Mouse (Mus musculus): ENCODE measurements around the gene Exoc7. TPM values are rescaled to one million over a fixed set of nuclear protein-coding genes. Genes with fewer than 3 reads are reported as not detected.

Gene Exoc7
- polyA plus RNA-seq, 1 experiment: 40.3 TPM

- Histone ChIP-seq H3K4me3 (ENCODE audit: control insufficient read depth, low read depth, low read length) (peak overlapping the region; percentile 88), H3K27ac (ENCODE audit: control insufficient read depth, insufficient read depth, low read depth, low read length) (no peak overlapping the region), H3K27me3 (ENCODE audit: control insufficient read depth, insufficient read depth, low read length) (no peaks in the 10 kb centered on the region), H3K4me1 (ENCODE audit: control insufficient read depth, insufficient read depth, low read length) (peaks cover 17% of the 10 kb centered on the region), H3K36me3 (ENCODE audit: control insufficient read depth, insufficient read depth, low read length) (no peaks in the 10 kb centered on the region)
- TF ChIP-seq POLR2A (IDR thresholded peaks at IDR 0.05; ENCODE audit: control insufficient read depth, low read depth, low read length) (no peak), CTCF (IDR thresholded peaks at IDR 0.05; ENCODE audit: control insufficient read depth, insufficient read depth, insufficient replicate concordance, low read depth, low read length) (no peak)
These were observed 25.4 kb upstream of the Exoc7 start for GRCm38 (mm10) chr11:116332232-116332982.

- H3K27ac ChIP-seq (ENCODE audit: control insufficient read depth, insufficient read depth, low read depth, low read length): no peak overlapping the region
- H3K27me3 ChIP-seq (ENCODE audit: control insufficient read depth, insufficient read depth, low read length): no peaks in the 10 kb centered on the region
- no peak overlapping the region for H3K4me3 ChIP-seq (ENCODE audit: control insufficient read depth, low read depth, low read length)
- H3K36me3 ChIP-seq (ENCODE audit: control insufficient read depth, insufficient read depth, low read length): no peaks in the 10 kb centered on the region
- H3K4me1 ChIP-seq (ENCODE audit: control insufficient read depth, insufficient read depth, low read length): peaks cover 15% of the 10 kb centered on the region
- TF ChIP-seq POLR2A (IDR thresholded peaks at IDR 0.05; ENCODE audit: control insufficient read depth, low read depth, low read length) (no peak), CTCF (IDR thresholded peaks at IDR 0.05; ENCODE audit: control insufficient read depth, insufficient read depth, insufficient replicate concordance, low read depth, low read length) (no peak)
These were observed 23.1 kb upstream of the Exoc7 start for GRCm38 (mm10) chr11:116330211-116330518.

GRCm38 (mm10) chr11:116329314-116330210, 22.5 kb upstream of the Exoc7 start:
- Histone ChIP-seq H3K27me3 (ENCODE audit: control insufficient read depth, insufficient read depth, low read length) (no peaks in the 10 kb centered on the region), H3K36me3 (ENCODE audit: control insufficient read depth, insufficient read depth, low read length) (no peaks in the 10 kb centered on the region), H3K4me3 (ENCODE audit: control insufficient read depth, low read depth, low read length) (no peak overlapping the region), H3K27ac (ENCODE audit: control insufficient read depth, insufficient read depth, low read depth, low read length) (no peak overlapping the region), H3K4me1 (ENCODE audit: control insufficient read depth, insufficient read depth, low read length) (peaks cover 10% of the 10 kb centered on the region)
- no peak for TF ChIP-seq POLR2A (IDR thresholded peaks at IDR 0.05; ENCODE audit: control insufficient read depth, low read depth, low read length)
- no peak for TF ChIP-seq CTCF (IDR thresholded peaks at IDR 0.05; ENCODE audit: control insufficient read depth, insufficient read depth, insufficient replicate concordance, low read depth, low read length)

GRCm38 (mm10) chr11:116326963-116327603, 20.1 kb upstream of the Exoc7 start:
- H3K36me3 ChIP-seq (ENCODE audit: control insufficient read depth, insufficient read depth, low read length): no peaks in the 10 kb centered on the region
- H3K4me3 ChIP-seq (ENCODE audit: control insufficient read depth, low read depth, low read length): no peak overlapping the region
- TF ChIP-seq CTCF (IDR thresholded peaks at IDR 0.05; ENCODE audit: control insufficient read depth, insufficient read depth, insufficient replicate concordance, low read depth, low read length) (no peak), POLR2A (IDR thresholded peaks at IDR 0.05; ENCODE audit: control insufficient read depth, low read depth, low read length) (no peak)
- H3K27ac ChIP-seq (ENCODE audit: control insufficient read depth, insufficient read depth, low read depth, low read length): no peak overlapping the region
- H3K27me3 ChIP-seq (ENCODE audit: control insufficient read depth, insufficient read depth, low read length): no peaks in the 10 kb centered on the region
- H3K4me1 ChIP-seq (ENCODE audit: control insufficient read depth, insufficient read depth, low read length): no peaks in the 10 kb centered on the region; the same call in 1 of the 2 replicates

GRCm38 (mm10) chr11:116318719-116319659, 12.0 kb upstream of the Exoc7 start:
- TF ChIP-seq CTCF (IDR thresholded peaks at IDR 0.05; ENCODE audit: control insufficient read depth, insufficient read depth, insufficient replicate concordance, low read depth, low read length) (peak; percentile 92), POLR2A (IDR thresholded peaks at IDR 0.05; ENCODE audit: control insufficient read depth, low read depth, low read length) (no peak)
- no peaks in the 10 kb centered on the region for H3K27me3 ChIP-seq (ENCODE audit: control insufficient read depth, insufficient read depth, low read length)
- H3K4me3 ChIP-seq (ENCODE audit: control insufficient read depth, low read depth, low read length): peak overlapping the region; percentile 47
- peaks cover 7% of the 10 kb centered on the region for H3K4me1 ChIP-seq (ENCODE audit: control insufficient read depth, insufficient read depth, low read length)
- no peak overlapping the region for H3K27ac ChIP-seq (ENCODE audit: control insufficient read depth, insufficient read depth, low read depth, low read length)
- H3K36me3 ChIP-seq (ENCODE audit: control insufficient read depth, insufficient read depth, low read length): no peaks in the 10 kb centered on the region

- H3K4me1 ChIP-seq (ENCODE audit: control insufficient read depth, insufficient read depth, low read length): peaks cover 5% of the 10 kb centered on the region
- no peaks in the 10 kb centered on the region for H3K27me3 ChIP-seq (ENCODE audit: control insufficient read depth, insufficient read depth, low read length)
- TF ChIP-seq CTCF (IDR thresholded peaks at IDR 0.05; ENCODE audit: control insufficient read depth, insufficient read depth, insufficient replicate concordance, low read depth, low read length) (no peak), POLR2A (IDR thresholded peaks at IDR 0.05; ENCODE audit: control insufficient read depth, low read depth, low read length) (no peak)
- no peak overlapping the region for H3K27ac ChIP-seq (ENCODE audit: control insufficient read depth, insufficient read depth, low read depth, low read length)
- H3K36me3 ChIP-seq (ENCODE audit: control insufficient read depth, insufficient read depth, low read length): no peaks in the 10 kb centered on the region
- H3K4me3 ChIP-seq (ENCODE audit: control insufficient read depth, low read depth, low read length): no peak overlapping the region
These were observed 5.3 kb upstream of the Exoc7 start for GRCm38 (mm10) chr11:116312359-116312758.

Data from testis, adult 2 months (tissue).